Mouse (Mus musculus) hindbrain, embryonic 10.5 days (tissue): ENCODE measurements at regions not wholly inside any gene's neighbourhood (a gene's known extent, or its start where the extent isn't known, plus 50 kb on each side); places are given as distances from the start of the nearest gene placed in this dataset.

ENCODE experiments used
- DNase-seq: peaks from one replicate; pipeline ENCODE4 v3.0.0-alpha.2; 2017; ENCODE audit warnings: low spot score
- H3K27ac ChIP-seq: fragments of 300-500 bp; sonication (generic); 2 replicates; pipeline ENCODE4 v1.5.1; 2016; ENCODE audit warnings: mild to moderate bottlenecking, moderate library complexity
- H3K27me3 ChIP-seq: fragments of 300-500 bp; sonication (generic); 2 replicates; pipeline ENCODE4 v1.6.1; 2016; ENCODE audit warnings: mild to moderate bottlenecking; ENCODE audit not compliant: poor library complexity, insufficient read depth, severe bottlenecking
- H3K36me3 ChIP-seq: fragments of 300-500 bp; sonication (generic); 2 replicates; pipeline ENCODE4 v1.6.1; 2016; ENCODE audit warnings: mild to moderate bottlenecking, moderate library complexity
- H3K4me1 ChIP-seq: fragments of 300-500 bp; sonication (generic); replicated peaks from 2 replicates; pipeline ENCODE4 v1.6.1; 2016; ENCODE audit warnings: mild to moderate bottlenecking
- H3K4me3 ChIP-seq: fragments of 300-500 bp; sonication (generic); 2 replicates; pipeline ENCODE4 v1.5.1; 2016; ENCODE audit warnings: mild to moderate bottlenecking, moderate library complexity
- H3K9me3 ChIP-seq: fragments of 300-500 bp; sonication (generic); 2 replicates; pipeline ENCODE4 v1.6.1; 2016; ENCODE audit warnings: mild to moderate bottlenecking, moderate library complexity
- WGBS: fragments of 180-500 bp; shearing (Covaris S2); methylation state at CpG from one replicate; pipeline ENCODE4 v1.1.7; 2016; 5-methylcytosine and 5-hydroxymethylcytosine counted together

GRCm38 (mm10) chr6:31043919-31044318 lies 85.0 kb upstream of the Klf14 start:
- 92% methylated on average over 3 of the region's 3 CpGs for WGBS
- Histone ChIP-seq H3K36me3 (no peaks in the 10 kb centered on the region), H3K27me3 (no peaks in the 10 kb centered on the region), H3K4me3 (no peak overlapping the region), H3K27ac (no peak overlapping the region), H3K9me3 (no peaks in the 10 kb centered on the region), H3K4me1 (0 out of 2 replicates have a peak, but pooled peaks cover 1% of the 10 kb centered on the region)
- no peak for DNase-seq

GRCm38 (mm10) chr6:31046197-31046596 lies 87.3 kb upstream of the Klf14 start:
- 73% methylated on average over 3 of the region's 3 CpGs for WGBS

GRCm38 (mm10) chr6:31048920-31049576 lies 90.2 kb upstream of the Klf14 start:
- no peak overlapping the region for H3K27ac ChIP-seq
- no peak for DNase-seq
- H3K27me3 ChIP-seq: no peaks in the 10 kb centered on the region
- 62% methylated on average over 11 of the region's 11 CpGs for WGBS
- no peaks in the 10 kb centered on the region for H3K36me3 ChIP-seq
- peaks cover 10% of the 10 kb centered on the region for H3K4me1 ChIP-seq
- H3K4me3 ChIP-seq: no peak overlapping the region
- H3K9me3 ChIP-seq: no peaks in the 10 kb centered on the region

More at GRCm38 (mm10) chr6:31046197-31046596, 87.3 kb upstream of the Klf14 start:
- H3K27ac ChIP-seq: no peak overlapping the region
- H3K36me3 ChIP-seq: no peaks in the 10 kb centered on the region
- H3K4me1 ChIP-seq: 0 out of 2 replicates have a peak, but pooled peaks cover 4% of the 10 kb centered on the region
- no peaks in the 10 kb centered on the region for H3K27me3 ChIP-seq
- no peaks in the 10 kb centered on the region for H3K9me3 ChIP-seq
- DNase-seq: no peak
- H3K4me3 ChIP-seq: no peak overlapping the region

GRCm38 (mm10) chr6:31050831-31051230 lies 92.0 kb upstream of the Klf14 start:
- Histone ChIP-seq H3K9me3 (no peaks in the 10 kb centered on the region), H3K36me3 (no peaks in the 10 kb centered on the region), H3K4me3 (no peak overlapping the region), H3K27ac (no peak overlapping the region), H3K27me3 (no peaks in the 10 kb centered on the region), H3K4me1 (peaks cover 10% of the 10 kb centered on the region)
- DNase-seq: no peak
- WGBS: 70% methylated on average over 5 of the region's 5 CpGs

- Histone ChIP-seq H3K4me3 (no peak overlapping the region), H3K4me1 (peaks cover 10% of the 10 kb centered on the region), H3K9me3 (no peaks in the 10 kb centered on the region), H3K36me3 (no peaks in the 10 kb centered on the region), H3K27me3 (no peaks in the 10 kb centered on the region), H3K27ac (no peak overlapping the region)
- DNase-seq: no peak
- WGBS: 87% methylated on average over 6 of the region's 6 CpGs
These were observed 92.9 kb upstream of the Klf14 start for GRCm38 (mm10) chr6:31051771-31052170.

GRCm38 (mm10) chr6:31053003-31053402 lies 94.1 kb upstream of the Klf14 start:
- Histone ChIP-seq H3K4me1 (peaks cover 13% of the 10 kb centered on the region), H3K4me3 (no peak overlapping the region), H3K9me3 (no peaks in the 10 kb centered on the region), H3K27ac (no peak overlapping the region), H3K36me3 (no peaks in the 10 kb centered on the region), H3K27me3 (no peaks in the 10 kb centered on the region)
- DNase-seq: peak; percentile 20
- WGBS: 17% methylated on average over 8 of the region's 8 CpGs

- Histone ChIP-seq H3K4me3 (no peak overlapping the region), H3K27ac (no peak overlapping the region), H3K4me1 (peaks cover 9% of the 10 kb centered on the region), H3K27me3 (no peaks in the 10 kb centered on the region), H3K9me3 (no peaks in the 10 kb centered on the region), H3K36me3 (no peaks in the 10 kb centered on the region)
- 83% methylated on average over 12 of the region's 12 CpGs for WGBS
- DNase-seq: no peak
These were observed 98.1 kb upstream of the Klf14 start for GRCm38 (mm10) chr6:31056786-31057566.

- no peaks in the 10 kb centered on the region for H3K36me3 ChIP-seq
- peaks cover 9% of the 10 kb centered on the region; the same call in 1 of the 2 replicates for H3K4me1 ChIP-seq
- 89% methylated on average over 1 of the region's 1 CpGs for WGBS
- H3K27me3 ChIP-seq: no peaks in the 10 kb centered on the region
- no peak overlapping the region for H3K4me3 ChIP-seq
- no peak overlapping the region for H3K27ac ChIP-seq
- H3K9me3 ChIP-seq: no peaks in the 10 kb centered on the region
- DNase-seq: no peak
These were observed 99.4 kb upstream of the Klf14 start for GRCm38 (mm10) chr6:31058299-31058698.

- WGBS: 86% methylated on average over 3 of the region's 3 CpGs
- Histone ChIP-seq H3K4me1 (peaks cover 9% of the 10 kb centered on the region; the same call in 1 of the 2 replicates), H3K36me3 (no peaks in the 10 kb centered on the region), H3K27me3 (no peaks in the 10 kb centered on the region), H3K9me3 (no peaks in the 10 kb centered on the region), H3K27ac (no peak overlapping the region), H3K4me3 (no peak overlapping the region)
- DNase-seq: no peak
These were observed 100.1 kb upstream of the Klf14 start for GRCm38 (mm10) chr6:31058961-31059360.

- Histone ChIP-seq H3K4me1 (peaks cover 12% of the 10 kb centered on the region; the same call in 1 of the 2 replicates), H3K27me3 (no peaks in the 10 kb centered on the region), H3K9me3 (no peaks in the 10 kb centered on the region), H3K4me3 (no peak overlapping the region), H3K36me3 (no peaks in the 10 kb centered on the region), H3K27ac (no peak overlapping the region)
- 88% methylated on average over 4 of the region's 4 CpGs for WGBS
- DNase-seq: no peak
These were observed 102.9 kb upstream of the Klf14 start for GRCm38 (mm10) chr6:31061813-31062212.

GRCm38 (mm10) chr6:31065419-31065818 lies 106.5 kb upstream of the Klf14 start:
- H3K36me3 ChIP-seq: no peaks in the 10 kb centered on the region
- WGBS: 85% methylated on average over 9 of the region's 9 CpGs
- H3K4me3 ChIP-seq: no peak overlapping the region
- peaks cover 9% of the 10 kb centered on the region for H3K4me1 ChIP-seq
- no peaks in the 10 kb centered on the region for H3K9me3 ChIP-seq
- H3K27ac ChIP-seq: no peak overlapping the region
- DNase-seq: no peak
- no peaks in the 10 kb centered on the region for H3K27me3 ChIP-seq

GRCm38 (mm10) chr6:31066861-31067260 lies 108.0 kb upstream of the Klf14 start:
- H3K27ac ChIP-seq: no peak overlapping the region
- no peaks in the 10 kb centered on the region for H3K9me3 ChIP-seq
- DNase-seq: no peak
- no peaks in the 10 kb centered on the region for H3K27me3 ChIP-seq
- WGBS: 92% methylated on average over 5 of the region's 5 CpGs
- H3K36me3 ChIP-seq: no peaks in the 10 kb centered on the region
- H3K4me1 ChIP-seq: peaks cover 9% of the 10 kb centered on the region
- no peak overlapping the region for H3K4me3 ChIP-seq

- peaks cover 9% of the 10 kb centered on the region for H3K4me1 ChIP-seq
- no peak overlapping the region for H3K27ac ChIP-seq
- no peak overlapping the region for H3K4me3 ChIP-seq
- no peaks in the 10 kb centered on the region for H3K27me3 ChIP-seq
- no peak for DNase-seq
- 81% methylated on average over 7 of the region's 7 CpGs for WGBS
- no peaks in the 10 kb centered on the region for H3K9me3 ChIP-seq
- H3K36me3 ChIP-seq: no peaks in the 10 kb centered on the region
These were observed 108.6 kb upstream of the Klf14 start for GRCm38 (mm10) chr6:31067453-31067852.
